Mouse (Mus musculus) midbrain, embryonic 15.5 days (tissue): ENCODE results near the gene Ltbp4. TPM values are rescaled to one million over a fixed set of nuclear protein-coding genes. Genes with fewer than 3 reads are reported as not detected.

Experiments used
- ATAC-seq: fragments of 200-750 bp; cut with Nextera tagmentation; replicated peaks from 2 replicates; pipeline ENCODE4 v1.8.0; 2017; ENCODE audit warnings: moderate TSS enrichment
- H3K27ac ChIP-seq: fragments of 300-500 bp; sonication (generic); 2 replicates; pipeline ENCODE4 v1.5.1; 2015; ENCODE audit warnings: mild to moderate bottlenecking, inconsistent platforms
- H3K27me3 ChIP-seq: fragments of 300-500 bp; sonication (generic); replicated peaks from 2 replicates; pipeline ENCODE4 v1.6.1; 2015; ENCODE audit warnings: inconsistent platforms
- H3K36me3 ChIP-seq: fragments of 300-500 bp; sonication (generic); replicated peaks from 2 replicates; pipeline ENCODE4 v1.6.1; 2015; ENCODE audit warnings: inconsistent platforms
- H3K4me1 ChIP-seq: fragments of 300-500 bp; sonication (generic); 2 replicates; pipeline ENCODE4 v1.6.1; 2015; ENCODE audit warnings: inconsistent platforms
- H3K4me2 ChIP-seq: fragments of 300-500 bp; sonication (generic); 2 replicates; pipeline ENCODE4 v1.6.1; 2015; ENCODE audit warnings: inconsistent platforms, mild to moderate bottlenecking, moderate library complexity
- H3K4me3 ChIP-seq: fragments of 300-500 bp; sonication (generic); 2 replicates; pipeline ENCODE4 v1.5.1; 2015; ENCODE audit warnings: mild to moderate bottlenecking, inconsistent platforms
- H3K9ac ChIP-seq: fragments of 300-500 bp; sonication (generic); 2 replicates; pipeline ENCODE4 v1.6.1; 2015; ENCODE audit warnings: mild to moderate bottlenecking, inconsistent platforms
- H3K9me3 ChIP-seq: fragments of 300-500 bp; sonication (generic); 2 replicates; pipeline ENCODE4 v1.6.1; 2016; ENCODE audit warnings: inconsistent platforms
- WGBS: fragments of 180-500 bp; shearing (Covaris S2); methylation state at CpG from one replicate; pipeline ENCODE4 v1.1.7; 2015; ENCODE audit warnings: mixed read lengths; 5-methylcytosine and 5-hydroxymethylcytosine counted together
- polyA plus RNA-seq: library from polyadenylated mRNA; unstranded; fragments of >200 nt; fragmentation: Nextera tagmentation; extraction: Ambion mirVana; gene quantifications from 2 replicates; pipeline ENCODE4 v1.2.1, GENCODE M21; 2015

Gene Ltbp4
- polyA plus RNA-seq, 1 experiment from 2014 or later: 13.4 TPM

- Histone ChIP-seq H3K36me3 (no peaks in the 10 kb centered on the region), H3K4me3 (no peak overlapping the region), H3K27ac (no peak overlapping the region), H3K27me3 (peaks cover 99% of the 10 kb centered on the region), H3K4me2 (no peak overlapping the region), H3K9me3 (no peaks in the 10 kb centered on the region), H3K9ac (no peak overlapping the region), H3K4me1 (peaks cover 59% of the 10 kb centered on the region)
- WGBS: 11% methylated on average over 8 of the region's 8 CpGs
- no peak for ATAC-seq
Observed at GRCm38 (mm10) chr7:27331854-27332253, 5.6 kb downstream of the Ltbp4 start.

GRCm38 (mm10) chr7:27331541-27331851, 6.0 kb downstream of the Ltbp4 start:
- ATAC-seq: no peak

GRCm38 (mm10) chr7:27330709-27331540, 6.6 kb downstream of the Ltbp4 start:
- ATAC-seq: no peak
- H3K27me3 ChIP-seq: peaks cover 98% of the 10 kb centered on the region
- H3K4me2 ChIP-seq: peak overlapping the region; percentile 59
- under 1% methylated on average over 39 of the region's 39 CpGs for WGBS
- H3K27ac ChIP-seq: no peak overlapping the region
- no peaks in the 10 kb centered on the region for H3K36me3 ChIP-seq
- H3K9me3 ChIP-seq: no peaks in the 10 kb centered on the region
- H3K4me3 ChIP-seq: peak overlapping the region; percentile 36
- peaks cover 56% of the 10 kb centered on the region for H3K4me1 ChIP-seq
- H3K9ac ChIP-seq: no peak overlapping the region

More at GRCm38 (mm10) chr7:27331541-27331851, 6.0 kb downstream of the Ltbp4 start:
- Histone ChIP-seq H3K9ac (no peak overlapping the region), H3K27me3 (peaks cover 98% of the 10 kb centered on the region), H3K4me2 (peak overlapping the region; percentile 59; the same call in 1 of the 2 replicates), H3K36me3 (no peaks in the 10 kb centered on the region), H3K4me1 (peaks cover 56% of the 10 kb centered on the region), H3K4me3 (no peak overlapping the region), H3K27ac (no peak overlapping the region), H3K9me3 (no peaks in the 10 kb centered on the region)
- WGBS: 3% methylated on average over 8 of the region's 8 CpGs

- Histone ChIP-seq H3K4me2 (no peak overlapping the region), H3K9me3 (no peaks in the 10 kb centered on the region), H3K36me3 (no peaks in the 10 kb centered on the region), H3K9ac (no peak overlapping the region), H3K4me1 (peaks cover 59% of the 10 kb centered on the region), H3K4me3 (no peak overlapping the region), H3K27me3 (peaks cover 97% of the 10 kb centered on the region), H3K27ac (no peak overlapping the region)
- no peak for ATAC-seq
- 23% methylated on average over 17 of the region's 17 CpGs for WGBS
Observed at GRCm38 (mm10) chr7:27329981-27330380, 7.5 kb downstream of the Ltbp4 start.

GRCm38 (mm10) chr7:27329326-27329947, 8.1 kb downstream of the Ltbp4 start:
- ATAC-seq: 0 out of 2 replicates have a peak, but pooled peaks have one; percentile 13
- H3K9ac ChIP-seq: no peak overlapping the region
- 3% methylated on average over 45 of the region's 45 CpGs for WGBS
- peak overlapping the region; percentile 16 for H3K4me3 ChIP-seq
- H3K36me3 ChIP-seq: no peaks in the 10 kb centered on the region
- H3K4me2 ChIP-seq: peak overlapping the region; percentile 35
- H3K9me3 ChIP-seq: no peaks in the 10 kb centered on the region
- H3K27me3 ChIP-seq: peaks cover 97% of the 10 kb centered on the region
- no peak overlapping the region for H3K27ac ChIP-seq
- H3K4me1 ChIP-seq: peaks cover 59% of the 10 kb centered on the region

GRCm38 (mm10) chr7:27328648-27329047, 8.8 kb downstream of the Ltbp4 start:
- H3K36me3 ChIP-seq: no peaks in the 10 kb centered on the region
- H3K27ac ChIP-seq: no peak overlapping the region
- H3K9ac ChIP-seq: no peak overlapping the region
- ATAC-seq: no peak
- H3K9me3 ChIP-seq: no peaks in the 10 kb centered on the region
- no peak overlapping the region for H3K4me3 ChIP-seq
- H3K4me2 ChIP-seq: no peak overlapping the region
- peaks cover 51% of the 10 kb centered on the region for H3K4me1 ChIP-seq
- peaks cover 91% of the 10 kb centered on the region for H3K27me3 ChIP-seq
- WGBS: 41% methylated on average over 16 of the region's 16 CpGs

GRCm38 (mm10) chr7:27328161-27328560, 9.3 kb downstream of the Ltbp4 start:
- peaks cover 86% of the 10 kb centered on the region for H3K27me3 ChIP-seq
- 89% methylated on average over 11 of the region's 11 CpGs for WGBS
- H3K9ac ChIP-seq: no peak overlapping the region
- no peak overlapping the region for H3K27ac ChIP-seq
- H3K4me2 ChIP-seq: no peak overlapping the region
- no peaks in the 10 kb centered on the region for H3K9me3 ChIP-seq
- no peaks in the 10 kb centered on the region for H3K36me3 ChIP-seq
- no peak overlapping the region for H3K4me3 ChIP-seq
- peaks cover 46% of the 10 kb centered on the region for H3K4me1 ChIP-seq
- no peak for ATAC-seq

- Histone ChIP-seq H3K27me3 (peaks cover 79% of the 10 kb centered on the region), H3K27ac (no peak overlapping the region), H3K9ac (no peak overlapping the region), H3K4me1 (peaks cover 39% of the 10 kb centered on the region), H3K9me3 (no peaks in the 10 kb centered on the region), H3K4me3 (no peak overlapping the region), H3K36me3 (no peaks in the 10 kb centered on the region), H3K4me2 (no peak overlapping the region)
- 95% methylated on average over 8 of the region's 8 CpGs for WGBS
- no peak for ATAC-seq
Observed at GRCm38 (mm10) chr7:27327500-27327899, 10.0 kb downstream of the Ltbp4 start.

GRCm38 (mm10) chr7:27326101-27326880, 11.2 kb downstream of the Ltbp4 start:
- WGBS: 36% methylated on average over 34 of the region's 34 CpGs
- H3K4me3 ChIP-seq: no peak overlapping the region
- H3K4me2 ChIP-seq: no peak overlapping the region
- ATAC-seq: 0 out of 2 replicates have a peak, but pooled peaks have one; percentile 31
- no peak overlapping the region for H3K9ac ChIP-seq
- no peaks in the 10 kb centered on the region for H3K9me3 ChIP-seq
- H3K36me3 ChIP-seq: no peaks in the 10 kb centered on the region
- no peak overlapping the region for H3K27ac ChIP-seq
- peaks cover 30% of the 10 kb centered on the region for H3K4me1 ChIP-seq
- peaks cover 67% of the 10 kb centered on the region for H3K27me3 ChIP-seq

GRCm38 (mm10) chr7:27325697-27326096, 11.8 kb downstream of the Ltbp4 start:
- peaks cover 24% of the 10 kb centered on the region for H3K4me1 ChIP-seq
- peak overlapping the region; percentile 21 for H3K4me3 ChIP-seq
- no peak for ATAC-seq
- H3K4me2 ChIP-seq: peak overlapping the region; percentile 32
- no peak overlapping the region for H3K27ac ChIP-seq
- no peak overlapping the region for H3K9ac ChIP-seq
- peaks cover 61% of the 10 kb centered on the region for H3K27me3 ChIP-seq
- WGBS: 1% methylated on average over 24 of the region's 24 CpGs
- H3K36me3 ChIP-seq: no peaks in the 10 kb centered on the region
- no peaks in the 10 kb centered on the region for H3K9me3 ChIP-seq

GRCm38 (mm10) chr7:27324928-27325327, 12.6 kb downstream of the Ltbp4 start:
- no peaks in the 10 kb centered on the region for H3K36me3 ChIP-seq
- no peak overlapping the region for H3K4me3 ChIP-seq
- 0 out of 2 replicates have a peak overlapping the region, but pooled peaks have one; percentile 8 for H3K4me2 ChIP-seq
- H3K9me3 ChIP-seq: no peaks in the 10 kb centered on the region
- no peak overlapping the region for H3K9ac ChIP-seq
- H3K27me3 ChIP-seq: peaks cover 53% of the 10 kb centered on the region
- WGBS: 60% methylated on average over 18 of the region's 20 CpGs
- H3K4me1 ChIP-seq: peaks cover 17% of the 10 kb centered on the region
- no peak for ATAC-seq
- no peak overlapping the region for H3K27ac ChIP-seq

GRCm38 (mm10) chr7:27324161-27324560, 13.3 kb downstream of the Ltbp4 start:
- Histone ChIP-seq H3K4me2 (no peak overlapping the region), H3K4me3 (no peak overlapping the region), H3K4me1 (peaks cover 12% of the 10 kb centered on the region), H3K9ac (no peak overlapping the region), H3K27me3 (peaks cover 46% of the 10 kb centered on the region), H3K36me3 (no peaks in the 10 kb centered on the region), H3K9me3 (no peaks in the 10 kb centered on the region), H3K27ac (no peak overlapping the region)
- 93% methylated on average over 11 of the region's 11 CpGs for WGBS
- ATAC-seq: no peak
